Mouse (Mus musculus) neutrophil, adult 65 days (primary cell): Measurements from ENCODE around the gene Rbmx. TPM values are rescaled to one million over a fixed set of nuclear protein-coding genes. Genes with fewer than 3 reads are reported as not detected.

Experiments
- total RNA-seq: library from RNA; stranded (reverse); gene quantifications from 2 replicates; pipeline ENCODE4 v1.2.4, GENCODE M21; 2023

Gene Rbmx
- 55.8 and 70.8 TPM in 2 replicates for total RNA-seq

GRCm38 (mm10) chrX:57392367-57393246 is at the start of gene Rbmx:
Rbmx (minus strand) TSS chrX:57393036.

DNA sequence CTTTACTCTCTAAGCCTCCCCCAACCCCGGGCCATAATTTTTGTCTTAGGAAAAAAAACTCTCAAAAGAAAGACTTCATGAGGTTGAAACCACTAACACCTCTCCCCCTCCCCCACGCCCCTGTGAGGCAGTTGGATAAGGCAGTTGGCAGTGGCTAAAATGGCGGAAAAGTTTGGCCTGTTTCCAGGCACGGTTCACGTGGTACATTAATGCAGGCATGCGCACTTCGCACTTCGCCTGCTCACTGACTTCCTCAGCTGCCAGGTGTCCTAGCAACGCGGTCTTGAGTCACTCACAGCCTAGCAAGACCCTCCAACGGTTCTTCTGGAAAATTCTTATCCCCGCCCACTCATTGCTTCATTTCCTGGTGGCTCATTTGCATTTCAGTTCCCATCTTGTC is 15.9 kb upstream of the Rbmx start, which contains the start of gene Gm364:
TSS of gene Gm364 (plus strand) at position 386 of the 400 bp plus-strand sequence.

DNA sequence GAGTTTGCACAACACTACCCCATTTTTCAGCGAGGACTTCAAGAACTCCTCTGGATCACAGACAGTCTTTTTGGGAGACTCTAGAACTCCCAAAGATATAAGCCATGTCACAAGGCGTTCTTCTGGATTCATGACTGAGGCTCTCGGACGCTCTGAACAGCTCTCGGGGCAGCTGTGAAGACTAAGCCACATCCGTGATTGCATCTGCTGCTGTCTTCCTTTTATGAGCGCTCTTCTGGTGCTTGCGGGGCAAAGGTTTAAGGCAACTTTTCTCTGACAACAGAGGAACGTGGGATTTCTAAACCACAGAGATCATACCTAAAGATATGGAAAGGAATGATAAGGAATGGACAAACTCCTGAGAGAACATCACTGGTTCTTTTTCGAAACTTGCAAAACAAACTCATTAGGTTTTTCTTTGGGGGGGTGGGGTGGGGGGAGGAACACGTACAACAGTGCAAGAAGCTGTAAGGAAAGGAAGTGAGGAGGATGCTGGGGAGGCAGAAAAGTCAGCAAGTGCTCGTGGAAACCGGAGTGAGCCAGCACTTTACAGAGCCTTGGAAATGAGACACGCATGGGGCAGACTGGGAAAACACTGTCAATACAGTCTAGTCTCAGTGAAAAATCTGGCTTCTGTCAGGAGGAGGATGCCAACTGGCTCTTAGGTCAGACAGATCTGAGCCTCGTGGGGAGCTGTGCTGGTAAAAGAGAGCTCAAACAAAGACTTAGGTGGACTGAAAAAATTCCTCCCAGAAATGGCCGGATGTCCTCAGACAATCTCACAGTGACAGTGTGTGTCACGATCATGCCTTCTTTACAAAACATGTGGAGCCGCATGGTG is 54.2 kb downstream of the Rbmx start, which contains the start of gene Arhgef6:
TSS of gene Arhgef6 (minus strand) at position 359 of the 841 bp plus-strand sequence.

Other genes starting within 250 kb of the Rbmx start
- not detected in 2 replicates for gene Cd40lg, start 180.9 kb downstream of the Rbmx start, total RNA-seq
- 89.9 and 91.8 TPM in 2 replicates for gene Arhgef6, start 54.3 kb downstream of the Rbmx start, total RNA-seq
- gene Gm364, start 16.1 kb upstream of the Rbmx start, total RNA-seq, result not detected in 2 replicates
- gene Gpr101, start 110.7 kb upstream of the Rbmx start, total RNA-seq, result not detected in 2 replicates